Mouse (Mus musculus): ENCODE measurements around the gene Eif4a2.

DNA sequence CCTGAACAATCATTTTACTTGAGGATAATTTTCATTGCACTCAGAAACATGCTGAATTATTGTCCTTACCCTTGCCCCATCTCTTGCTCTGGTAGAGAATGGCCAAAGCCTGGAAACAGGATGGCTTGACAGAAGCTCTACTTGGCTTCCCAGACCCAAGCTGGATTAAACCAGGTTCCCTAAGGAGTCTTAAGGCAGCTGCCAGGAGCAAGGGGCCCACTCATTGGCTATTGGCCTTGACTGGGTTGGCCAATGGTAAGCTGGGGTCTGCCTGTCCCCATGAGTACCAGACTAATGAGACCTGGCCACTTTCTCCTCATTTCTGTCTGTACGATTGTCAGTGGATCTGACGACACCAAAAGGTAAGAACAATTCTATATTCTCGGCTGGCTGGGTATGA is 39.0 kb downstream of the Eif4a2 start, which contains the start of gene Adipoq:
- TF ChIP-seq CTCF (IDR thresholded peaks at IDR 0.05; ENCODE audit: low read depth) (no peak), EP300 (optimal IDR thresholded peaks at IDR 0.05) (no peak)

Measured in stomach, postnatal 0 days (tissue).